Mouse (Mus musculus): Measurements from ENCODE around the gene Mpo. TPM values are rescaled to one million over a fixed set of nuclear protein-coding genes. Genes with fewer than 3 reads are reported as not detected.

Mpo gene
- total RNA-seq, 1 experiment from 2014 or later, result not detected

DNA sequence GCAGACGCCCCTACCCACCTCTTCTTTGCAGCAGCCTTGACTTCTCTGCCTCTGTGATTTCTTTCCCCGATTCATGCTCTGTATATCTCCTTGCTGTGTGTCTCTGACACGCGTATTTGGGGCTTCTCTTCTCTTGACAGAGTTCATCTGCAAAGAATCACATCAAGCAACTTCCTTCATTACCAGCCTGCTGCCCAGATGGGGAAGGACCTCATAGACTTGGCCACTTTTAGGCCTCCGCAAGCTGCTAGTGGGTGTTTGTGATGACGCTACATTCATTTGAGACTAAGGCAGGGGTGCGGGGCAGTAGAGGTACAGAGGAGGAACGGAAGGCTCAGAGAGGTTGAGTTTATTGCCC is 60.2 kb downstream of the Mpo start:
- ATAC-seq (ENCODE audit: extremely low read depth, insufficient number of reproducible peaks, low FRiP score, poor library complexity, severe bottlenecking), result no peak

Other genes starting within 250 kb of the Mpo start
- gene Gm11492, start 226.9 kb upstream of the Mpo start, total RNA-seq (2017), result not detected in 2 replicates
- gene Sept4, start 224.7 kb upstream of the Mpo start, total RNA-seq (2017), result 1.4 and 1.5 TPM in 2 replicates
- gene Mtmr4, start 201.4 kb upstream of the Mpo start, total RNA-seq (2017), result 27.7 TPM in 2 replicates
- not detected in 2 replicates for gene Hsf5, start 176.4 kb upstream of the Mpo start, total RNA-seq (2017)
- 1.5 and 1.6 TPM in 2 replicates for gene Rnf43, start 130.9 kb upstream of the Mpo start, total RNA-seq (2017)
- gene Supt4a, start 56.0 kb upstream of the Mpo start, total RNA-seq (2017), result 181 and 183 TPM in 2 replicates
- gene Tspoap1, start 33.0 kb upstream of the Mpo start, total RNA-seq (2017), result 21.4 and 22.2 TPM in 2 replicates
- gene Lpo, start 34.7 kb downstream of the Mpo start, total RNA-seq (2017), result not detected in 2 replicates
- 7.4 and 8.8 TPM in 2 replicates for gene Mks1, start 59.6 kb downstream of the Mpo start, total RNA-seq (2017)
- not detected in 2 replicates for gene Epx, start 82.0 kb downstream of the Mpo start, total RNA-seq (2017)
- gene Olfr462, start 98.7 kb downstream of the Mpo start, total RNA-seq (2017), result not detected in 2 replicates
- not detected in 2 replicates for gene Olfr463, start 103.8 kb downstream of the Mpo start, total RNA-seq (2017)
- not detected in 2 replicates for gene Olfr464, start 127.4 kb downstream of the Mpo start, total RNA-seq (2017)
- 5.7 and 6.1 TPM in 2 replicates for gene Dynll2, start 194.0 kb downstream of the Mpo start, total RNA-seq (2017)